Mouse (Mus musculus): Measurements from ENCODE around the gene Fndc3a. TPM values are rescaled to one million over a fixed set of nuclear protein-coding genes. Genes with fewer than 3 reads are reported as not detected.

The Fndc3a gene
- polyA plus RNA-seq, 1 experiment from 2014 or later: 74.6 TPM

- WGBS (ENCODE audit: missing documents): 7% methylated on average over 38 of the region's 38 CpGs
- Histone ChIP-seq H3K27ac (peak overlapping the region; percentile 83), H3K36me3 (ENCODE audit: inconsistent target) (no peaks in the 10 kb centered on the region), H3K4me3 (ENCODE audit: inconsistent target) (peak overlapping the region; percentile 85), H3K79me2 (ENCODE audit: inconsistent target) (peaks cover 37% of the 10 kb centered on the region)
Measured at GRCm38 (mm10) chr14:72710341-72711027, 681 bp upstream of the Fndc3a start.

- Histone ChIP-seq H3K36me3 (ENCODE audit: inconsistent target) (no peaks in the 10 kb centered on the region), H3K27ac (peak overlapping the region; percentile 27)
Measured at GRCm38 (mm10) chr14:72709091-72709709, 603 bp downstream of the Fndc3a start.

GRCm38 (mm10) chr14:72708581-72708991 lies 1.2 kb downstream of the Fndc3a start:
- peak overlapping the region; percentile 27 for H3K27ac ChIP-seq
- 13% methylated on average over 11 of the region's 11 CpGs for WGBS (ENCODE audit: missing documents)
- H3K4me3 ChIP-seq (ENCODE audit: inconsistent target): peak overlapping the region; percentile 48

More at GRCm38 (mm10) chr14:72709091-72709709, 603 bp downstream of the Fndc3a start:
- Histone ChIP-seq H3K79me2 (ENCODE audit: inconsistent target) (peaks cover 50% of the 10 kb centered on the region), H3K4me3 (ENCODE audit: inconsistent target) (peak overlapping the region; percentile 48)
- WGBS (ENCODE audit: missing documents): 2% methylated on average over 65 of the region's 70 CpGs

GRCm38 (mm10) chr14:72700056-72700455 lies 9.7 kb downstream of the Fndc3a start:
- Histone ChIP-seq H3K4me3 (ENCODE audit: inconsistent target) (no peak overlapping the region), H3K27ac (no peak overlapping the region), H3K36me3 (ENCODE audit: inconsistent target) (no peaks in the 10 kb centered on the region), H3K79me2 (ENCODE audit: inconsistent target) (peaks cover 88% of the 10 kb centered on the region)
- WGBS (ENCODE audit: missing documents): 24% methylated on average over 5 of the region's 5 CpGs

More at GRCm38 (mm10) chr14:72708581-72708991, 1.2 kb downstream of the Fndc3a start:
- Histone ChIP-seq H3K36me3 (ENCODE audit: inconsistent target) (no peaks in the 10 kb centered on the region), H3K79me2 (ENCODE audit: inconsistent target) (peaks cover 56% of the 10 kb centered on the region)

GRCm38 (mm10) chr14:72691406-72691805 lies 18.4 kb downstream of the Fndc3a start:
- WGBS (ENCODE audit: missing documents): 0% methylated on average over 1 of the region's 1 CpGs
- peaks cover 88% of the 10 kb centered on the region for H3K79me2 ChIP-seq (ENCODE audit: inconsistent target)
- no peaks in the 10 kb centered on the region for H3K36me3 ChIP-seq (ENCODE audit: inconsistent target)
- H3K4me3 ChIP-seq (ENCODE audit: inconsistent target): no peak overlapping the region
- H3K27ac ChIP-seq: no peak overlapping the region

GRCm38 (mm10) chr14:72689525-72689924 lies 20.3 kb downstream of the Fndc3a start:
- H3K79me2 ChIP-seq (ENCODE audit: inconsistent target): peaks cover 97% of the 10 kb centered on the region

GRCm38 (mm10) chr14:72684857-72685370 lies 24.9 kb downstream of the Fndc3a start:
- Histone ChIP-seq H3K4me3 (ENCODE audit: inconsistent target) (no peak overlapping the region), H3K27ac (peak overlapping the region; percentile 17; the same call in 1 of the 2 replicates), H3K36me3 (ENCODE audit: inconsistent target) (no peaks in the 10 kb centered on the region), H3K79me2 (ENCODE audit: inconsistent target) (peaks cover 84% of the 10 kb centered on the region)
- 12% methylated on average over 4 of the region's 4 CpGs for WGBS (ENCODE audit: missing documents)

More at GRCm38 (mm10) chr14:72689525-72689924, 20.3 kb downstream of the Fndc3a start:
- Histone ChIP-seq H3K4me3 (ENCODE audit: inconsistent target) (no peak overlapping the region), H3K36me3 (ENCODE audit: inconsistent target) (no peaks in the 10 kb centered on the region), H3K27ac (peak overlapping the region; percentile 12; the same call in 1 of the 2 replicates)

- H3K4me3 ChIP-seq (ENCODE audit: inconsistent target): no peak overlapping the region
- H3K27ac ChIP-seq: no peak overlapping the region
- H3K79me2 ChIP-seq (ENCODE audit: inconsistent target): peaks cover 77% of the 10 kb centered on the region
- 59% methylated on average over 3 of the region's 3 CpGs for WGBS (ENCODE audit: missing documents)
- no peaks in the 10 kb centered on the region for H3K36me3 ChIP-seq (ENCODE audit: inconsistent target)
Measured at GRCm38 (mm10) chr14:72677247-72677646, 32.6 kb downstream of the Fndc3a start.

GRCm38 (mm10) chr14:72671911-72672310 lies 37.9 kb downstream of the Fndc3a start:
- H3K79me2 ChIP-seq (ENCODE audit: inconsistent target): peaks cover 83% of the 10 kb centered on the region
- 95% methylated on average over 2 of the region's 3 CpGs for WGBS (ENCODE audit: missing documents)
- no peaks in the 10 kb centered on the region for H3K36me3 ChIP-seq (ENCODE audit: inconsistent target)
- no peak overlapping the region for H3K27ac ChIP-seq
- H3K4me3 ChIP-seq (ENCODE audit: inconsistent target): no peak overlapping the region

GRCm38 (mm10) chr14:72670987-72671386 lies 38.8 kb downstream of the Fndc3a start:
- Histone ChIP-seq H3K4me3 (ENCODE audit: inconsistent target) (no peak overlapping the region), H3K79me2 (ENCODE audit: inconsistent target) (peaks cover 83% of the 10 kb centered on the region), H3K27ac (no peak overlapping the region), H3K36me3 (ENCODE audit: inconsistent target) (no peaks in the 10 kb centered on the region)
- 100% methylated on average over 2 of the region's 2 CpGs for WGBS (ENCODE audit: missing documents)

- peaks cover 41% of the 10 kb centered on the region for H3K36me3 ChIP-seq (ENCODE audit: inconsistent target)
Measured at GRCm38 (mm10) chr14:72649268-72649667, 60.5 kb downstream of the Fndc3a start.

GRCm38 (mm10) chr14:72645512-72645911 lies 64.3 kb downstream of the Fndc3a start:
- Histone ChIP-seq H3K4me3 (ENCODE audit: inconsistent target) (no peak overlapping the region), H3K36me3 (ENCODE audit: inconsistent target) (peaks cover 32% of the 10 kb centered on the region), H3K27ac (no peak overlapping the region), H3K79me2 (ENCODE audit: inconsistent target) (peaks cover 32% of the 10 kb centered on the region; the same call in 1 of the 2 replicates)

More at GRCm38 (mm10) chr14:72649268-72649667, 60.5 kb downstream of the Fndc3a start:
- H3K27ac ChIP-seq: no peak overlapping the region
- H3K79me2 ChIP-seq (ENCODE audit: inconsistent target): peaks cover 11% of the 10 kb centered on the region; the same call in 1 of the 2 replicates
- no peak overlapping the region for H3K4me3 ChIP-seq (ENCODE audit: inconsistent target)

- no peak overlapping the region for H3K4me3 ChIP-seq (ENCODE audit: inconsistent target)
- peaks cover 39% of the 10 kb centered on the region; the same call in 1 of the 2 replicates for H3K79me2 ChIP-seq (ENCODE audit: inconsistent target)
- WGBS (ENCODE audit: missing documents): 28% methylated on average over 1 of the region's 1 CpGs
- H3K27ac ChIP-seq: no peak overlapping the region
- peaks cover 23% of the 10 kb centered on the region; the same call in 1 of the 2 replicates for H3K36me3 ChIP-seq (ENCODE audit: inconsistent target)
Measured at GRCm38 (mm10) chr14:72644620-72645019, 65.2 kb downstream of the Fndc3a start.

- no peak overlapping the region for H3K4me3 ChIP-seq (ENCODE audit: inconsistent target)
- peaks cover 67% of the 10 kb centered on the region; the same call in 1 of the 2 replicates for H3K79me2 ChIP-seq (ENCODE audit: inconsistent target)
- H3K27ac ChIP-seq: no peak overlapping the region
- WGBS (ENCODE audit: missing documents): 98% methylated on average over 6 of the region's 6 CpGs
- peaks cover 9% of the 10 kb centered on the region; the same call in 1 of the 2 replicates for H3K36me3 ChIP-seq (ENCODE audit: inconsistent target)
Measured at GRCm38 (mm10) chr14:72638507-72638906, 71.3 kb downstream of the Fndc3a start.

GRCm38 (mm10) chr14:72633571-72633970 lies 76.2 kb downstream of the Fndc3a start:
- Histone ChIP-seq H3K79me2 (ENCODE audit: inconsistent target) (peaks cover 68% of the 10 kb centered on the region), H3K36me3 (ENCODE audit: inconsistent target) (0 out of 2 replicates have a peak, but pooled peaks cover 3% of the 10 kb centered on the region), H3K27ac (no peak overlapping the region), H3K4me3 (ENCODE audit: inconsistent target) (no peak overlapping the region)
- 83% methylated on average over 2 of the region's 2 CpGs for WGBS (ENCODE audit: missing documents)

All from macrophage (primary cell).